Mouse (Mus musculus): ENCODE results near the gene Serpinb9c. TPM values are rescaled to one million over a fixed set of nuclear protein-coding genes. Genes with fewer than 3 reads are reported as not detected.
"Not testable (repeated sequence)": the region's sequence is repeated elsewhere in the genome, so short reads cannot be mapped to it uniquely, and the experiment has no call there.

Gene Serpinb9c
- polyA plus RNA-seq (2014; fragmentation: Nextera tagmentation; extraction: Ambion mirVana) = not detected in 2 replicates

DNA sequence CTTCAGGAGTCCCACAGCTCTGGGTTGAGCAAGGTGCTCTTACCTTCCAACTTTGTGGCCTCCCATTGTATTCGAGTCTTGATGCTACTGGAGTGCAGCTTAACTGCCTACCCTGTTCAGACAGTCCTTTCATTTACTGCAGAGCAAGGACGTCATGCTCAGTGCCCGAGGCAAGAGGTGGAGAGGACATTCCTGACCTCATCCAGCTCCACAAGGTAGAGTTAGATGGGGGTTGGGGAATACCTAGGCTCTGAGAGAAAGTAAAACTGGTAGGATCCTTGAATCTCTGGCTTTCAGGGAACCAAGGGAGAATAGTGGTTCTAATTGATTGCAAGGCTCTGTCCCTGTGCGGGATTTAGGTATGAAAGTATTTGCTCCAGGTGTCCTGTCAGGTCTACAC is at the start of gene Serpinb9c:
Gene Serpinb9c, minus strand, starts transcription at position 101 of the 400 bp plus-strand sequence.
- Histone ChIP-seq H3K36me3 (ENCODE audit: control insufficient read depth, insufficient read depth, low read length) (no peaks in the 10 kb centered on the region), H3K27me3 (ENCODE audit: control insufficient read depth, insufficient read depth, low read length) (no peaks in the 10 kb centered on the region), H3K4me2 (ENCODE audit: low read depth, severe bottlenecking) (no peak within 1 kb of the TSS), H3K9ac (ENCODE audit: low read length) (no peak within 1 kb of the TSS), H3K4me3 (ENCODE audit: low read depth, low read length) (no peak within 1 kb of the TSS), H3K9me3 (ENCODE audit: control insufficient read depth, low read length) (no peaks in the 10 kb centered on the region; the same call in 1 of the 2 replicates), H3K27ac (replicated peaks; ENCODE audit: low read depth, low read length) (no peak within 1 kb of the TSS), H3K4me1 (ENCODE audit: control insufficient read depth, insufficient read depth, low read length) (no peaks in the 10 kb centered on the region)
- DNase-seq (ENCODE audit: low spot score) = no peak
- no peak for ATAC-seq (ENCODE audit: insufficient number of reproducible peaks, low FRiP score, low TSS enrichment, low read depth)
- 80% methylated on average over 4 of the region's 4 CpGs for WGBS

- Histone ChIP-seq H3K4me1 (ENCODE audit: control insufficient read depth, insufficient read depth, low read length) (no peaks in the 10 kb centered on the region), H3K4me2 (ENCODE audit: low read depth, severe bottlenecking) (no peak overlapping the region), H3K36me3 (ENCODE audit: control insufficient read depth, insufficient read depth, low read length) (no peaks in the 10 kb centered on the region), H3K27me3 (ENCODE audit: control insufficient read depth, insufficient read depth, low read length) (no peaks in the 10 kb centered on the region), H3K27ac (replicated peaks; ENCODE audit: low read depth, low read length) (no peak overlapping the region), H3K4me3 (ENCODE audit: low read depth, low read length) (no peak overlapping the region), H3K9me3 (ENCODE audit: control insufficient read depth, low read length) (no peaks in the 10 kb centered on the region), H3K9ac (ENCODE audit: low read length) (no peak overlapping the region)
- DNase-seq (ENCODE audit: low spot score) = no peak
- WGBS = 53% methylated on average over 2 of the region's 2 CpGs
- no peak for ATAC-seq (ENCODE audit: insufficient number of reproducible peaks, low FRiP score, low TSS enrichment, low read depth)
Observed at GRCm38 (mm10) chr13:33199740-33200139, 40.2 kb upstream of the Serpinb9c start.

- WGBS = 84% methylated on average over 5 of the region's 5 CpGs
- H3K9ac ChIP-seq (ENCODE audit: low read length) = no peak within 1 kb of the TSS
- H3K9me3 ChIP-seq (ENCODE audit: control insufficient read depth, low read length) = no peaks in the 10 kb centered on the region; the same call in 1 of the 2 replicates
- DNase-seq (ENCODE audit: low spot score) (no peak), ATAC-seq (ENCODE audit: insufficient number of reproducible peaks, low FRiP score, low TSS enrichment, low read depth) (no peak)
- no peaks in the 10 kb centered on the region for H3K36me3 ChIP-seq (ENCODE audit: control insufficient read depth, insufficient read depth, low read length)
- H3K27ac ChIP-seq (replicated peaks; ENCODE audit: low read depth, low read length) = no peak within 1 kb of the TSS
- H3K27me3 ChIP-seq (ENCODE audit: control insufficient read depth, insufficient read depth, low read length) = no peaks in the 10 kb centered on the region
- H3K4me3 ChIP-seq (ENCODE audit: low read depth, low read length) = no peak within 1 kb of the TSS
- H3K4me1 ChIP-seq (ENCODE audit: control insufficient read depth, insufficient read depth, low read length) = no peaks in the 10 kb centered on the region
- H3K4me2 ChIP-seq (ENCODE audit: low read depth, severe bottlenecking) = no peak within 1 kb of the TSS
Observed at GRCm38 (mm10) chr13:33192659-33193058, 33.1 kb upstream of the Serpinb9c start, which contains the start of gene Serpinb9d. Gene Serpinb9d (plus strand): TSS chr13:33192959.

DNA sequence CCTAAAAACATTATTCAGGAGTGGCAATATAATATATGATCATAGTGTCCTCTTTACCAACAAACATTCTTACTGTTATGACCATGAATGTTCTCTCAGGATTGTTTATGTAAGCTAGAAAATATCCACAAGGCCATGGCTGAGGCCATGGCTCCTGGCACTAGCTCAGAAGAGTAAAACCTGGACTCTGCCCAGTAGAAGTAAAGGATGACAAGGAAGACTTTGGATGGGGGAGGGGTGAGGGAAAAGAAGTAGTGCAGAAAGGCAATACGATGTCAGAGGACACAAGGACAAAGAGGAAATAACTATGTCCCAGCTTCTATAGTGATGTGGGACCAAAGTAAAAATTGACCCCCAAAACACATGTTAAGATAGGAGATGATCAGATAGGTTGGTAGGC is 30.9 kb upstream of the Serpinb9c start:
- H3K27me3 ChIP-seq (ENCODE audit: control insufficient read depth, insufficient read depth, low read length); DNase-seq (ENCODE audit: low spot score); H3K4me1 ChIP-seq (ENCODE audit: control insufficient read depth, insufficient read depth, low read length); H3K27ac ChIP-seq (replicated peaks; ENCODE audit: low read depth, low read length); H3K9me3 ChIP-seq (ENCODE audit: control insufficient read depth, low read length); H3K9ac ChIP-seq (ENCODE audit: low read length); H3K4me2 ChIP-seq (ENCODE audit: low read depth, severe bottlenecking); H3K4me3 ChIP-seq (ENCODE audit: low read depth, low read length); H3K36me3 ChIP-seq (ENCODE audit: control insufficient read depth, insufficient read depth, low read length); ATAC-seq (ENCODE audit: insufficient number of reproducible peaks, low FRiP score, low TSS enrichment, low read depth): not testable (repeated sequence)
- WGBS = 91% methylated on average over 1 of the region's 1 CpGs

- no peaks in the 10 kb centered on the region for H3K9me3 ChIP-seq (ENCODE audit: control insufficient read depth, low read length)
- no peaks in the 10 kb centered on the region for H3K4me1 ChIP-seq (ENCODE audit: control insufficient read depth, insufficient read depth, low read length)
- H3K27me3 ChIP-seq (ENCODE audit: control insufficient read depth, insufficient read depth, low read length) = no peaks in the 10 kb centered on the region
- H3K9ac ChIP-seq (ENCODE audit: low read length) = no peak overlapping the region
- no peak overlapping the region for H3K27ac ChIP-seq (replicated peaks; ENCODE audit: low read depth, low read length)
- DNase-seq (ENCODE audit: low spot score) (no peak), ATAC-seq (ENCODE audit: insufficient number of reproducible peaks, low FRiP score, low TSS enrichment, low read depth) (no peak)
- 76% methylated on average over 3 of the region's 3 CpGs for WGBS
- H3K36me3 ChIP-seq (ENCODE audit: control insufficient read depth, insufficient read depth, low read length) = no peaks in the 10 kb centered on the region
- H3K4me2 ChIP-seq (ENCODE audit: low read depth, severe bottlenecking) = no peak overlapping the region
- H3K4me3 ChIP-seq (ENCODE audit: low read depth, low read length) = no peak overlapping the region
Observed at GRCm38 (mm10) chr13:33141435-33141834, 18.1 kb downstream of the Serpinb9c start.

GRCm38 (mm10) chr13:33137717-33138116 is 21.8 kb downstream of the Serpinb9c start:
- DNase-seq (ENCODE audit: low spot score) = no peak
- Histone ChIP-seq H3K36me3 (ENCODE audit: control insufficient read depth, insufficient read depth, low read length) (no peaks in the 10 kb centered on the region), H3K9me3 (ENCODE audit: control insufficient read depth, low read length) (no peaks in the 10 kb centered on the region), H3K27ac (replicated peaks; ENCODE audit: low read depth, low read length) (no peak overlapping the region), H3K4me3 (ENCODE audit: low read depth, low read length) (no peak overlapping the region), H3K9ac (ENCODE audit: low read length) (no peak overlapping the region), H3K4me2 (ENCODE audit: low read depth, severe bottlenecking) (no peak overlapping the region), H3K4me1 (ENCODE audit: control insufficient read depth, insufficient read depth, low read length) (no peaks in the 10 kb centered on the region), H3K27me3 (ENCODE audit: control insufficient read depth, insufficient read depth, low read length) (no peaks in the 10 kb centered on the region)
- ATAC-seq (ENCODE audit: insufficient number of reproducible peaks, low FRiP score, low TSS enrichment, low read depth) = no peak
- WGBS = 90% methylated on average over 2 of the region's 2 CpGs

DNA sequence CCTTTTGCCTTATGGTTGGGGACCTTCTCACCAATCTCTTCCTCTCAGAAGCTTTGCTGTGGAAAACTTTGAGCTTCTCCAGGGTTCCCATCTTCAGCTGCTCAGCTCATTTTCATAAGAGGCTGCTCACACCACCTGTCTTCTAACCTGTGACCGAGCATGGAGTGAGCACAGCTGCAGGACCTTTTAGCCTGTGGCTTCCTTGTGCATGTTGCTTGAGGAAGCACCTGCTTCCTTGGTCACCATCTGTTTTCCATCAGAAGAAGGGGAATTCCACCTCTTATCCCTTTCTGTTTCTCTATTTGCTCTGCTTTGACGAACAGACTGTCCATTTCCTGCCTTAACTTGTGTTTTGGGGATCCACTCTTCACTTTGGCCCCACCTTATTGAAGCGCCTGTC is 46.5 kb downstream of the Serpinb9c start:
- Histone ChIP-seq H3K9me3 (ENCODE audit: control insufficient read depth, low read length) (no peaks in the 10 kb centered on the region), H3K4me2 (ENCODE audit: low read depth, severe bottlenecking) (no peak overlapping the region), H3K27ac (replicated peaks; ENCODE audit: low read depth, low read length) (no peak overlapping the region), H3K9ac (ENCODE audit: low read length) (no peak overlapping the region), H3K4me1 (ENCODE audit: control insufficient read depth, insufficient read depth, low read length) (no peaks in the 10 kb centered on the region), H3K27me3 (ENCODE audit: control insufficient read depth, insufficient read depth, low read length) (no peaks in the 10 kb centered on the region), H3K4me3 (ENCODE audit: low read depth, low read length) (no peak overlapping the region), H3K36me3 (ENCODE audit: control insufficient read depth, insufficient read depth, low read length) (no peaks in the 10 kb centered on the region)
- ATAC-seq (ENCODE audit: insufficient number of reproducible peaks, low FRiP score, low TSS enrichment, low read depth) (no peak), DNase-seq (ENCODE audit: low spot score) (no peak)
- WGBS = 70% methylated on average over 3 of the region's 3 CpGs

DNA sequence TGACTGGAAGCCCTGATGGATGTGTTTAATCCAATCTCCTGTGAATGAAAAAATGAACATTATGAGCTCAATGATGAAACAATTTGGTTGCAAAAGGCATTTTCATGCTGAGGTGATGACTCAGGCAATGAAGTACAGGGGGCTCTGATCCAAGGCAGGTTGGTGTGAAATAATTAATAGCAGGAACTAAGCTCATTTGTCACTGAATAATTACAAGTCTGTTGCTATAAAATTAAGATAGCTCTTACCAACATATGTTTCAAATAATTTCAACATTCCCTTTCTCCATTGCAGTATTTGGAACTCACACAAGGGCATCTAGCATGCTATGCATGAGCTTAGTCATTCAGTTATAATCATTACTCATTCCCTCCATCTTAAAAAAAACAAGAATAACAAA is 53.9 kb downstream of the Serpinb9c start:
- no peak for ATAC-seq (ENCODE audit: insufficient number of reproducible peaks, low FRiP score, low TSS enrichment, low read depth)
- Histone ChIP-seq H3K4me1 (ENCODE audit: control insufficient read depth, insufficient read depth, low read length) (no peaks in the 10 kb centered on the region), H3K4me3 (ENCODE audit: low read depth, low read length) (no peak overlapping the region), H3K4me2 (ENCODE audit: low read depth, severe bottlenecking) (no peak overlapping the region), H3K27me3 (ENCODE audit: control insufficient read depth, insufficient read depth, low read length) (no peaks in the 10 kb centered on the region), H3K27ac (replicated peaks; ENCODE audit: low read depth, low read length) (no peak overlapping the region), H3K36me3 (ENCODE audit: control insufficient read depth, insufficient read depth, low read length) (no peaks in the 10 kb centered on the region), H3K9ac (ENCODE audit: low read length) (no peak overlapping the region), H3K9me3 (ENCODE audit: control insufficient read depth, low read length) (no peaks in the 10 kb centered on the region)
- DNase-seq (ENCODE audit: low spot score) = no peak
